Mouse (Mus musculus) midbrain, embryonic 10.5 days (tissue): ENCODE data around the gene Mrpl33. TPM values are rescaled to one million over a fixed set of nuclear protein-coding genes. Genes with fewer than 3 reads are reported as not detected.

Experiments
- DNase-seq: peaks from one replicate; pipeline ENCODE4 v3.0.0-alpha.2; 2017; ENCODE audit warnings: low spot score
- H3K27ac ChIP-seq: fragments of 300-500 bp; sonication (generic); replicated peaks from 2 replicates; pipeline ENCODE4 v1.5.1; 2016; ENCODE audit warnings: mild to moderate bottlenecking
- H3K27me3 ChIP-seq: fragments of 300-500 bp; sonication (generic); 2 replicates; pipeline ENCODE4 v1.6.1; 2016; ENCODE audit warnings: low read depth, mild to moderate bottlenecking; ENCODE audit not compliant: poor library complexity, severe bottlenecking
- H3K36me3 ChIP-seq: fragments of 300-500 bp; sonication (generic); 2 replicates; pipeline ENCODE4 v1.6.1; 2016; ENCODE audit warnings: mild to moderate bottlenecking, moderate library complexity
- H3K4me1 ChIP-seq: fragments of 300-500 bp; sonication (generic); 2 replicates; pipeline ENCODE4 v1.6.1; 2016
- H3K4me3 ChIP-seq: fragments of 300-500 bp; sonication (generic); 2 replicates; pipeline ENCODE4 v1.5.1; 2016; ENCODE audit warnings: mild to moderate bottlenecking, moderate library complexity
- H3K9me3 ChIP-seq: fragments of 300-500 bp; sonication (generic); replicated peaks from 2 replicates; pipeline ENCODE4 v1.6.1; 2016; ENCODE audit warnings: mild to moderate bottlenecking
- WGBS: fragments of 180-500 bp; shearing (Covaris S2); methylation state at CpG from one replicate; pipeline ENCODE4 v1.1.7; 2016; 5-methylcytosine and 5-hydroxymethylcytosine counted together
- polyA plus RNA-seq: library from polyadenylated mRNA; unstranded; fragments of >200 nt; fragmentation: Nextera tagmentation; extraction: Ambion mirVana; gene quantifications from 2 replicates; pipeline ENCODE4 v1.2.1, GENCODE M21; 2016

The Mrpl33 gene
- polyA plus RNA-seq, 1 experiment from 2014 or later: 233 TPM

DNA sequence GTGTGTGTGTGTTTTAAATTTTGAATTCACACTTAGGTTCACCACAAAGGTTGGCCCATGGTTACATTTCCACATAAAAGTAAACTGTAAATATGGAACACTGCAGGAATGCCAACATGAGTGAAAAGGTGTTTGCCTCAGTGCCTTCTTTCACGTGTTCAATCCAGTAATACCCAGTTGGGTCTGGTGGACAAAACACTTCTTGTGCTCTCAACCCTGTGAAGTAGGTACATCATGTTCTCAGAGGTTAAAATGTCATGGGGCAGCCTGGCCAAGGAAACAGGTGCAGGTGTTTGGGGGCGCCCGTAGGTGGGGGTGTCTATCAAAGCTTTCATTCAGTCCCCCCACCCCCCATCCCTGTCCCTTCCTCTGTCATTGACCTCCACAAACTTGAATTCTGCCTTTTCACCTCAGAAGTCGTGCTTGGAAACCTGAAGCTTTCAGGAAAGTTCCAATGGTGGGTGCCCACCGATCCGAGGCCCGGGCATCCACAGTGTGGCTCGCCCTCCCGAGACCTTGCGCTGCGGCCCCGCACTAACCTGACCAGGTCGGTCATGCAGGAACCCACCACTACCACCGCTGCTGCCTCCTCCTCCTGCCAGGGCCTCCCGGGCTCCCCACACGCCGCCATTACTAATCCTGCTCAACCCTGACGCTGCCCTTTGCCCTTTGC is 100.4 kb downstream of the Mrpl33 start, which contains the start of gene Rbks:
Rbks (minus strand) TSS at position 657 of the 673 bp plus-strand sequence.
- DNase-seq: no peak
- 6% methylated on average over 18 of the region's 18 CpGs for WGBS
- H3K4me3 ChIP-seq: peak within 1 kb of the TSS; percentile 85

DNA sequence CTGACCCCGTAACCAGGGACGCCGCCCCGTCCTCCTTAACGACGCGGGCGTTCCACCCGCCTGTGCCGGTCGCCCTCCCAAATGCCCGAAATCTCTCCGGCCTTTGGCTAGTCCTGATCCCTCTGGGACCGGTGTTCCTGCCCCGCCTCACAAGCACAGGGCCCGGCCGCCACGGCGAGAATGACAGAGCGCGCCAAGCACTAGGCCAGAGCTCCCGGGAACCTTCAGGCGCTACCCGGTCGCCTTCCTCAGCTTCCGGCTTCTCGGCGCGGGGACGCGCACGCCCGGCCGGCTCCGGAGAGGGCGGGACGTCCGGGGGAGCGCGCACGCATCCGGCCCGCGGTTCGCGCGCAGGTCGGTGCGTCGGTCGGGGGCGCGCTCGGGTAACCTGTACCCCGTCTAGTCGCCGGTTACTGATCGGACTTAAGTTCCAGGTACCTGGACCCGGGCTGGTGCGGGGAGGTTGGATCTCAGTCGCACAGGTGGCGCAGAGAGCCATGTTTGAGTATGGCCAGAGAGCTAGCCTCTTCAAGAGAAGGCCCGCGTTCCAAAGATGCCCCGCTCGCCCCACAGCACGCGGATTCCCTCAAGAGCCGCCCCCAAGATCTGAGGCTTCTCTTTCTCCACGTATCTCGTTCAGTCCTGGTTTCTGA is 101.0 kb downstream of the Mrpl33 start, which contains the start of gene Babam2:
Babam2 (plus strand) TSS at position 41 of the 653 bp plus-strand sequence.
- no peaks in the 10 kb centered on the region for H3K9me3 ChIP-seq
- peak within 1 kb of the TSS; percentile 92 for H3K27ac ChIP-seq
- under 1% methylated on average over 71 of the region's 71 CpGs for WGBS
- H3K36me3 ChIP-seq: 0 out of 2 replicates have a peak, but pooled peaks cover 3% of the 10 kb centered on the region
- H3K4me1 ChIP-seq: peaks cover 14% of the 10 kb centered on the region
- H3K27me3 ChIP-seq: no peaks in the 10 kb centered on the region
- peak within 1 kb of the TSS; percentile 85 for H3K4me3 ChIP-seq
- peak; percentile 92 for DNase-seq

More for the DNA sequence above, 100.4 kb downstream of the Mrpl33 start, which contains the start of gene Rbks:
- Histone ChIP-seq H3K9me3 (no peaks in the 10 kb centered on the region), H3K27ac (peak within 1 kb of the TSS; percentile 92), H3K36me3 (no peaks in the 10 kb centered on the region), H3K4me1 (peaks cover 14% of the 10 kb centered on the region), H3K27me3 (no peaks in the 10 kb centered on the region)

DNA sequence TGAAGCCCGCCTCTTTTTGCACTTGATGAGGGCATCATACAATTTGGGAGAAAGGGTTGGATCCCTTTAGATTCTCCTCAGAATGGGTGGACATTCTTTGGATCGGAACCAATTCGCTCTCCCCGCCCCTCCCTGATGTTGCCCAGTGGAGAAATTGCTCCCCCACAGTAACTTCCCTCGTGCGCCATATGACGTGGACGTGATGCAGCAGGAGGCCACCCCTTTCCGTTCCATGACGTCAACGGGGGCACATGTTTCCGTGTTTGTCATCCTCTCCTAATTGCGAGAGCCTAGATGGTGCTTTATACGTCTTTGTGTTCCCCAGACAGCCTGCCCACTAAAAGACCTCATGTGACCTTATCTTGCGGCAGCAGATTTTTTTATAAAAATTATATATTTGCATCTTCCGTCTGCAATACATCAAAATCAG is 101.6 kb downstream of the Mrpl33 start:
- peak; percentile 66 for DNase-seq
- 6% methylated on average over 16 of the region's 16 CpGs for WGBS
- Histone ChIP-seq H3K27ac (peak overlapping the region; percentile 92), H3K27me3 (no peaks in the 10 kb centered on the region), H3K36me3 (0 out of 2 replicates have a peak, but pooled peaks cover 9% of the 10 kb centered on the region), H3K4me1 (peaks cover 14% of the 10 kb centered on the region), H3K4me3 (peak overlapping the region; percentile 85), H3K9me3 (no peaks in the 10 kb centered on the region)

DNA sequence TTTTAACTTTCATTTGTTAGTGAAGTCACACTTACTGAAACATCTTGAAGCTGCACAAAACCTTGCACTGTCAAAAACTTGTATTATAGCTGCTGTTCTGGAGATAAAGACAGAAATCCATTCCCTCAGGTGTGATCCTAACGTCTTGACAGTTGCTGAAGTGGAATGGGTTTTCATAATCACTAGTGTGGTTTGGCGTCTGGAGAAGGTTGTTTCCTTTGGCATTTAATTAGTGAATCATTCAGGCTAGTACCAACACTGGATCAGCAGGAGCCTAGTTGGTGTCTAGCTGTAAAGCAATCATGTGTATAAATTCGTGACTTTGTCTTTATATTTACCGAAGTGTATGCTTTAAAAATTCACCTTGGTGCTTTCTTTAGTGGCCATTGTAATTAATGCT is 102.2 kb downstream of the Mrpl33 start:
- no peak overlapping the region for H3K27ac ChIP-seq
- H3K36me3 ChIP-seq: peaks cover 13% of the 10 kb centered on the region; the same call in 1 of the 2 replicates
- H3K4me3 ChIP-seq: peak overlapping the region; percentile 85; the same call in 1 of the 2 replicates
- H3K4me1 ChIP-seq: peaks cover 14% of the 10 kb centered on the region
- WGBS: 65% methylated on average over 4 of the region's 4 CpGs
- no peak for DNase-seq
- no peaks in the 10 kb centered on the region for H3K27me3 ChIP-seq
- H3K9me3 ChIP-seq: no peaks in the 10 kb centered on the region

DNA sequence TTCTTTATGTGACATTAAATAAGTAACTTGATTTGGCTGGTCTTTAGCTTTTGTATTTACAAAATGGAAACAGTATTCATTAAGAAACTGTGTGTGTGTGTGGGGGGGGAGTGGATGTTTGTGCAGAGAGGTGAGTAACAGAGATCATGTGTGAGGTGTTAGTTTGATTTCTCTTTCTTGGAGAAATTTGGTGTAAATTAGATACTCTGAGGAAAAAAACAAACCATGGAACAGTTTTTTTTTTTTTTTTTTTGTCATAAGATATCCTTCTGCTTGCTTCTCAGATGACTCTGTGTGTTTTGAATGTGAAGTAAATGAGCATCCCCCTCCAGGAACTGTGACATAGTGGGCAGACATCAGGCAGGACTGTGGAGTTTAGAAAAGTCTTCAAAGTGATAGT is 102.7 kb downstream of the Mrpl33 start:
- no peak for DNase-seq
- no peak overlapping the region for H3K4me3 ChIP-seq
- no peaks in the 10 kb centered on the region for H3K9me3 ChIP-seq
- H3K4me1 ChIP-seq: peaks cover 14% of the 10 kb centered on the region
- H3K36me3 ChIP-seq: peaks cover 14% of the 10 kb centered on the region; the same call in 1 of the 2 replicates
- H3K27ac ChIP-seq: no peak overlapping the region
- no peaks in the 10 kb centered on the region for H3K27me3 ChIP-seq

DNA sequence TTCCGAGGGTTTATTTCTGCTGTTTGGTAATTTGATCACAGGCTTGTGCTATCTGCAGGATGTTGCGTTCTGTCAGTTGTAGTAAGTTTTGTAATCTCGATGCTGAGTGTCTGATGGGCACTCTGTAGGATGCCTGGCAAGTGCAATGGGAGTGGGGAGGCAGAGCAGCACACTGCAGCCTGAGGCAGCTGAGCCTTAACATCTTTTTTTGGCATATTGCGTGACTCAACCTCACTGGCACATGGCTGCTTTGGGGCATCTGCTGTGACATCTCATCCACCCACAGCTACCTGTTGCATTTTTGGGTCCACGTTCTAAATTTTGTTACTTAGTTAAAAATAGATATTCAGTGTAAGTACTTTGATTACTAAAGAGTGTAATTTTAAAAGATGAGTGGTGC is 108.2 kb downstream of the Mrpl33 start:
- DNase-seq: no peak
- no peaks in the 10 kb centered on the region for H3K9me3 ChIP-seq
- WGBS: 87% methylated on average over 5 of the region's 5 CpGs

DNA sequence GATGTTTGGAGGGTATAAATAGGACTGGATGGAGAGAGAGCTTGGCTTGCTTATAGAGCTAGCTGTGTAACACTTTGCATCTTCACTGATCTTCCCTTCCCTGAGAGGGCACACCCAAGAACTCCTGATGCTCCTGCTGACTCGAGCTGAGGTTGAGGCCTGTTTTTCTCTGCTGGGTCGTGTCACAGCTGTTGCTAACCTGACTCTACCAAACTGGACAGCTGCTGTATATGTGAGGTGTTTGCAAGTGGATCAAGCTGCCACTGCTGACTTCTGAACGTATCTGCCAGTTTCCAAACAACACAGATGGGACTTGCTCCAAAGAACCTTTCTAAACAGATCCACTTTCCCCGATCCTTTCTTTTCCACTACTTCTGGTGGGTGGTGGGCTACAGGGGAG is 110.1 kb downstream of the Mrpl33 start:
- Histone ChIP-seq H3K4me1 (no peaks in the 10 kb centered on the region), H3K4me3 (no peak overlapping the region), H3K27ac (no peak overlapping the region), H3K27me3 (no peaks in the 10 kb centered on the region), H3K36me3 (peaks cover 24% of the 10 kb centered on the region), H3K9me3 (no peaks in the 10 kb centered on the region)
- 92% methylated on average over 4 of the region's 4 CpGs for WGBS
- DNase-seq: no peak

More for the DNA sequence above, 108.2 kb downstream of the Mrpl33 start:
- Histone ChIP-seq H3K27me3 (no peaks in the 10 kb centered on the region), H3K4me1 (no peaks in the 10 kb centered on the region), H3K36me3 (peaks cover 22% of the 10 kb centered on the region), H3K4me3 (no peak overlapping the region), H3K27ac (no peak overlapping the region)

DNA sequence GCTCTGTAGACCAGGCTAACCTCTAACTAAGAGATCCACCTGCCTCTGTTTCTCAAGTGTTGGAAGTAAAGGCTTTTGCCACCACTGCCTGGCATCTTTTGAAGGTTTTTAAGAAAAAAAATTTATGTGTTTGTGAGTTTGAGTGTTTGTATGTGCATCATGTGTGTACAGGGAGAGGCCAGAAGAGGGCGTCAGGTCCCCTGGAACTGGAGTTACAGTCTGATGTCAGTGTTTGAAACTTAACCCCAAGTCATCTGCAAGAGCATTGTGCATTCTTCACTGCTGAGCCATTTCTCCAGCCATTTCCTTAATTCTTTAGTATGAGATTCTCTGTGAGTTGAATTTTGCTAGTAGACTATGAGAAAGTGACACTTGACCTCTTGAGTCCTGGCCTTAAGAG is 112.7 kb downstream of the Mrpl33 start:
- H3K36me3 ChIP-seq: peaks cover 10% of the 10 kb centered on the region; the same call in 1 of the 2 replicates
- H3K27me3 ChIP-seq: no peaks in the 10 kb centered on the region
- DNase-seq: no peak
- H3K4me1 ChIP-seq: no peaks in the 10 kb centered on the region
- no peak overlapping the region for H3K4me3 ChIP-seq
- H3K9me3 ChIP-seq: no peaks in the 10 kb centered on the region
- H3K27ac ChIP-seq: no peak overlapping the region
- 70% methylated on average over 1 of the region's 1 CpGs for WGBS

DNA sequence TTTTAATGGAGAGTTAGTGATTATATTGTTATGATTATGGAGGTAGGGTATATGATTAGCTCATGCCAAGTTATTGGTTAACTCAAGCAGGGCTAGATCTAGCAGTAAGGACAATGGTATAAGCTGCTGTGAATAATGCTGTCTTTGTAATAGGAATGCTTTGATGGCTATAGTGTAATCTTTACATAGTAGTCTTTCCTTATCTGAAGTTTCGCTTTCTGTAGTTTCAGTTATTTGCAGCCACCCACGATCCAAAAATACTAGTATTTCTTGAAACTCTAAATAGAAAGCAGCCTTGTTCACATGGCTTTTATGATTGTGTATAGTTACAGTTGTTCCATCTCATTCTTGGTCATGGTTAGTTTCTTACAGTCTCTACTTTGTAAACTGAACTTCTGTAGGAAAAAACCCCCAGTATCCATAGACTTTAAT is 116.6 kb downstream of the Mrpl33 start:
- DNase-seq: no peak
- Histone ChIP-seq H3K27me3 (no peaks in the 10 kb centered on the region), H3K36me3 (peaks cover 10% of the 10 kb centered on the region; the same call in 1 of the 2 replicates), H3K4me1 (no peaks in the 10 kb centered on the region; the same call in 1 of the 2 replicates), H3K27ac (no peak overlapping the region), H3K9me3 (no peaks in the 10 kb centered on the region), H3K4me3 (no peak overlapping the region)
- 85% methylated on average over 2 of the region's 2 CpGs for WGBS

DNA sequence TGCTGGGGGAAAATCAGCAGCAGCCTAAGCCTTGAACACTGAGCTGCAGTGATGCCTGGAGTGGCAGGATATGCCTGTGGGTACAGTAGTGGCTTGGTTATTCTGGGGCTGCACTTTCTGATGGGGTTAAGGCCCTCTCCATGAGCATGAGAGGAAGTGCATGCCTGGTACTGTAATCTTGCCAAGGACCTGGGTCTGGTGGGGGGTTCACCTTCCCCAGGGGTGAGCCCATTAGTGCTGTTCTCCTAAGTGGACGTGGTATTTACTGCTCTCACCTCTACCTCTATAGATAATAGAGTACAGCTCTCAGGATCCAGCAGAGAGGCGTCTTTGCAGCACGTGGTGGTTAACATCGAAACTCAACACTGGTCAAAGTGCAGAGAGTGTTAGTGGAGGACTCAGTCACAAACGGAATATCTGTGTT is 117.1 kb downstream of the Mrpl33 start:
- Histone ChIP-seq H3K36me3 (peaks cover 10% of the 10 kb centered on the region; the same call in 1 of the 2 replicates), H3K27ac (no peak overlapping the region), H3K27me3 (no peaks in the 10 kb centered on the region), H3K4me3 (no peak overlapping the region), H3K4me1 (no peaks in the 10 kb centered on the region; the same call in 1 of the 2 replicates), H3K9me3 (no peaks in the 10 kb centered on the region)
- no peak for DNase-seq
- WGBS: 75% methylated on average over 5 of the region's 5 CpGs
